ENCODE assay signal across 27 mouse cellular contexts in the genomic region with DNA sequence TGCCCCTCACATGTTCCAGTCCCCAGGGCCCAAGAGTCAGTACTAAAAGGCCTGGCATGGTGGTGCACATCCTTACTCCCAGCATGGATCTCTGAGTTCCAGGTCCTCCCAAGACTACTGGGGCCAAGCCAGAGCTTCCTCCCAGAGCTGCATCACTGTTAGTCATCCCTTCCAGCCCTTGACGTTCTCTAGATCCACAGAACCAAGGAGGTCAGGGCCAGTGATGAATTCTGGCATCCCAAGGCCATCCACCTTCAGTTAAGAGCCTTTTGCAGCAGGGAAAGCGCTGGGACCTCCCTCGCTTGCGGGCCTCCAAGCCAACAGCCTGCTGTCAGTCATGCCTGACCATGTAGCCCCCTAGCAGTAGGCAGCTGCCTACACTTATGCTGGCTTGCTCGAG. TPM values are rescaled to one million over a fixed set of nuclear protein-coding genes. Genes with fewer than 3 reads are reported as not detected.
DNase-seq lines count a peak whose midpoint lies in the region; ATAC-seq and TF ChIP-seq lines count a peak whose summit lies in the region.
"Had no signal": no experiment of that assay in that cellular context is flagged by ENCODE, and none has a peak within 500 bp of the region (broad histone marks: within the 10 kb centered on the region; RNA-seq: fewer than 3 reads in every experiment).

No protein-coding gene starts in this region.

- H3K9ac ChIP-seq in intestine, embryonic 16.5 days (ENCODE audit: low read depth, low read length) = 0 out of 2 replicates have a peak overlapping the region, but pooled peaks have one; percentile 37
- no peak overlapping the region for H3K9ac ChIP-seq in stomach, postnatal 0 days (ENCODE audit: low read length)
- H3K9ac ChIP-seq: limb, embryonic 13.5 days; lung, embryonic 15.5 days; neural tube, embryonic 12.5 days had no signal

- TF ChIP-seq EP300 in stomach, postnatal 0 days (optimal IDR thresholded peaks at IDR 0.05) = no peak

- peak; percentile 42 for DNase-seq in NIH3T3 (ENCODE audit: low read depth)
- peak; percentile 72 for DNase-seq in adrenal gland, postnatal 10 days
- no peak for DNase-seq in stomach, postnatal 0 days (ENCODE audit: low spot score)
- DNase-seq in frontal cortex, postnatal 10 days (ENCODE audit: low spot score in 2 of 2) = no peak
- DNase-seq in left cerebral cortex, postnatal 10 days (ENCODE audit: extremely low spot score in 1 of 2, low spot score in 2 of 2) = no peak
- DNase-seq: cerebellum, adult 11-12 months; cerebellum, adult 9-11 months; gastrocnemius, postnatal 10 days; heart, postnatal 14 days; kidney, adult 11 months; kidney, postnatal 25 days; thymus, postnatal 4 days had no signal

- H3K4me2 ChIP-seq in intestine, embryonic 16.5 days (ENCODE audit: low read depth, low read length) = peak overlapping the region; percentile 12; the same call in 1 of the 2 replicates
- no peak overlapping the region for H3K4me2 ChIP-seq in stomach, postnatal 0 days (replicated peaks; ENCODE audit: low read depth)
- H3K4me2 ChIP-seq: limb, embryonic 13.5 days; liver, embryonic 11.5 days; lung, embryonic 15.5 days; midbrain, embryonic 11.5 days; neural tube, embryonic 12.5 days had no signal

- 0 out of 2 replicates have a peak, but pooled peaks cover 9% of the 10 kb centered on the region for H3K36me3 ChIP-seq in intestine, embryonic 16.5 days (ENCODE audit: control insufficient read depth, insufficient read depth, low read length)
- peaks cover 7% of the 10 kb centered on the region; the same call in 1 of the 2 replicates for H3K36me3 ChIP-seq in stomach, postnatal 0 days (ENCODE audit: control insufficient read depth, insufficient read depth, low read length)

- H3K4me3 ChIP-seq in intestine, embryonic 16.5 days (ENCODE audit: low read length) = no peak overlapping the region
- no peak overlapping the region for H3K4me3 ChIP-seq in stomach, postnatal 0 days (ENCODE audit: low read depth, low read length)
- H3K4me3 ChIP-seq: erythroblast, embryonic 14.5 days; hindbrain, embryonic 10.5 days; layer of hippocampus, adult 2 months; left cerebral cortex, adult 2 months; limb, embryonic 13.5 days; lung, embryonic 15.5 days; myocyte; neural tube, embryonic 12.5 days had no signal

- H3K27me3 ChIP-seq in intestine, embryonic 16.5 days (replicated peaks; ENCODE audit: control insufficient read depth, insufficient read depth, low read length) = no peaks in the 10 kb centered on the region
- H3K27me3 ChIP-seq in stomach, postnatal 0 days (ENCODE audit: control insufficient read depth, insufficient read depth, low read length) = no peaks in the 10 kb centered on the region
- H3K27me3 ChIP-seq: limb, embryonic 13.5 days; lung, embryonic 15.5 days; neural tube, embryonic 12.5 days had no signal

- peak overlapping the region; percentile 91 for H3K27ac ChIP-seq in intestine, embryonic 16.5 days (ENCODE audit: low read length)
- peak overlapping the region; percentile 79 for H3K27ac ChIP-seq in stomach, postnatal 0 days (replicated peaks)
- H3K27ac ChIP-seq: hindbrain, postnatal 0 days; layer of hippocampus, adult 2 months; left cerebral cortex, adult 2 months; limb, embryonic 13.5 days; lung, embryonic 15.5 days; neural tube, embryonic 12.5 days had no signal

- H3K4me1 ChIP-seq in intestine, embryonic 16.5 days (ENCODE audit: control insufficient read depth, insufficient read depth, low read length) = peaks cover 18% of the 10 kb centered on the region; the same call in 1 of the 2 replicates
- H3K4me1 ChIP-seq in stomach, postnatal 0 days (replicated peaks; ENCODE audit: control insufficient read depth, insufficient read depth) = no peaks in the 10 kb centered on the region
- H3K4me1 ChIP-seq: neural tube, embryonic 12.5 days had no signal

- ATAC-seq in intestine, embryonic 16.5 days = no peak
- no peak for ATAC-seq in stomach, postnatal 0 days (ENCODE audit: low FRiP score, low TSS enrichment)
- ATAC-seq in monocyte, adult 5-6 weeks (replicated peaks; ENCODE audit: insufficient number of reproducible peaks, low FRiP score, low TSS enrichment, poor library complexity, severe bottlenecking) = no peak
- ATAC-seq: forebrain, embryonic 16.5 days; hindbrain, postnatal 0 days; midbrain, embryonic 16.5 days had no signal

- 87% methylated on average over 5 of the region's 5 CpGs for WGBS in intestine, embryonic 16.5 days
- WGBS in stomach, postnatal 0 days = 80% methylated on average over 5 of the region's 5 CpGs

- TF ChIP-seq CTCF in stomach, postnatal 0 days (IDR thresholded peaks at IDR 0.05; ENCODE audit: low read depth) = no peak

- H3K9me3 ChIP-seq in intestine, embryonic 16.5 days (ENCODE audit: control insufficient read depth, low read length) = no peaks in the 10 kb centered on the region
- H3K9me3 ChIP-seq in stomach, postnatal 0 days (ENCODE audit: control insufficient read depth, low read length) = no peaks in the 10 kb centered on the region
- H3K9me3 ChIP-seq: hindbrain, embryonic 10.5 days; limb, embryonic 13.5 days; lung, embryonic 15.5 days; neural tube, embryonic 12.5 days had no signal

- intact Hi-C loops in left cerebral cortex, postnatal 10 days (cut with DNase I) = no loop called here

RNA-seq across cellular contexts. Expression of a gene that starts 54.9 kb away (rescaled TPM):
- 100 to 1,000 TPM in 1 of 2 experiments, 10 to 100 TPM in 1; 87.0 to 104 TPM for total RNA-seq in adrenal gland, postnatal 10 days (2021)
- 4.2 and 4.4 TPM in 2 replicates for polyA plus RNA-seq in intestine, embryonic 16.5 days (2015; fragmentation: Nextera tagmentation; extraction: Ambion mirVana)
- 2.6 and 2.7 TPM in 2 replicates for polyA plus RNA-seq in stomach, postnatal 0 days (2015; fragmentation: Nextera tagmentation; extraction: Ambion mirVana)
- 10.1 to 17.6 TPM (median 14.0 TPM) in 3 replicates for total RNA-seq in monocyte, adult 5-6 weeks (2017)
- total RNA-seq in left cerebral cortex, postnatal 10 days (2021) = 10 to 100 TPM; 10.1 TPM

RNA-seq across cellular contexts. Expression of a gene that starts 55.9 kb away (rescaled TPM):
- total RNA-seq in adrenal gland, postnatal 10 days (2021) = 10 to 100 TPM; 87.1 to 99.7 TPM
- polyA plus RNA-seq in intestine, embryonic 16.5 days (2015; fragmentation: Nextera tagmentation; extraction: Ambion mirVana) = 43.1 and 45.1 TPM in 2 replicates
- polyA plus RNA-seq in stomach, postnatal 0 days (2015; fragmentation: Nextera tagmentation; extraction: Ambion mirVana) = 18.6 and 20.5 TPM in 2 replicates
- total RNA-seq in monocyte, adult 5-6 weeks (2017) = 90.3 to 128 TPM (median 101 TPM) in 3 replicates
- 10 to 100 TPM; 79.8 to 83.9 TPM for total RNA-seq in left cerebral cortex, postnatal 10 days (2021)

Comparison
In these comparisons a context has a peak if more than half of its experiments do, and no peak if none do; other contexts are left out.
1. DNase-seq: peak in NIH3T3 (single experiment) and adrenal gland, postnatal 10 days (single experiment); none in stomach, postnatal 0 days (single experiment), frontal cortex, postnatal 10 days (0 of 2) and left cerebral cortex, postnatal 10 days (0 of 2).